Mouse (Mus musculus): ENCODE measurements around the gene Notum. TPM values are rescaled to one million over a fixed set of nuclear protein-coding genes. Genes with fewer than 3 reads are reported as not detected.

Notum gene
- polyA plus RNA-seq, 1 experiment, result 8.6 TPM

- DNase-seq (ENCODE audit: extremely low spot score in 1 of 2, low spot score in 1 of 2), result no peak
Observed at GRCm38 (mm10) chr11:120620195-120620594, 40.8 kb downstream of the Notum start.

- no peak for DNase-seq (ENCODE audit: extremely low spot score in 1 of 2, low spot score in 1 of 2)
Observed at GRCm38 (mm10) chr11:120618619-120619535, 42.1 kb downstream of the Notum start.

GRCm38 (mm10) chr11:120617519-120618112 lies 43.4 kb downstream of the Notum start, which contains the start of gene Pcyt2:
Pcyt2 (minus strand) TSS chr11:120617936.
- DNase-seq (ENCODE audit: extremely low spot score in 1 of 2, low spot score in 1 of 2), result peak; percentile 79 to 93

- no peak for DNase-seq (ENCODE audit: extremely low spot score in 1 of 2, low spot score in 1 of 2)
Observed at GRCm38 (mm10) chr11:120616617-120617294, 44.2 kb downstream of the Notum start.

- no peak for DNase-seq (ENCODE audit: extremely low spot score in 1 of 2, low spot score in 1 of 2)
Observed at GRCm38 (mm10) chr11:120615606-120616203, 45.3 kb downstream of the Notum start.

- DNase-seq (ENCODE audit: extremely low spot score in 1 of 2, low spot score in 1 of 2), result no peak
Observed at GRCm38 (mm10) chr11:120615167-120615566, 45.8 kb downstream of the Notum start.

GRCm38 (mm10) chr11:120613976-120614375 lies 47.0 kb downstream of the Notum start:
- no peak for DNase-seq (ENCODE audit: extremely low spot score in 1 of 2, low spot score in 1 of 2)

GRCm38 (mm10) chr11:120613481-120613972 lies 47.4 kb downstream of the Notum start:
- DNase-seq (ENCODE audit: extremely low spot score in 1 of 2, low spot score in 1 of 2), result no peak

- peak in 1 of 2 experiments; percentile 75 for DNase-seq (ENCODE audit: extremely low spot score in 1 of 2, low spot score in 1 of 2)
Observed at GRCm38 (mm10) chr11:120612763-120613162, 48.2 kb downstream of the Notum start.

- DNase-seq (ENCODE audit: extremely low spot score in 1 of 2, low spot score in 1 of 2), result no peak
Observed at GRCm38 (mm10) chr11:120610477-120611046, 50.4 kb downstream of the Notum start.

GRCm38 (mm10) chr11:120609250-120609649 lies 51.7 kb downstream of the Notum start:
- DNase-seq (ENCODE audit: extremely low spot score in 1 of 2, low spot score in 1 of 2), result no peak

GRCm38 (mm10) chr11:120608241-120609034 lies 52.5 kb downstream of the Notum start, which contains the start of gene Npb:
Npb (plus strand) TSS chr11:120608477.
- no peak for DNase-seq (ENCODE audit: extremely low spot score in 1 of 2, low spot score in 1 of 2)

GRCm38 (mm10) chr11:120606764-120607163 lies 54.2 kb downstream of the Notum start:
- DNase-seq (ENCODE audit: extremely low spot score in 1 of 2, low spot score in 1 of 2), result no peak

- DNase-seq (ENCODE audit: extremely low spot score in 1 of 2, low spot score in 1 of 2), result no peak
Observed at GRCm38 (mm10) chr11:120605667-120606066, 55.3 kb downstream of the Notum start.

Other genes with a start within 250 kb of the Notum start
- 52.9 and 60.2 TPM in 2 replicates for gene Nploc4, start 223.5 kb downstream of the Notum start, polyA plus RNA-seq (2012; rRNA removed)
- 0.54 and 0.61 TPM in 2 replicates for gene Tspan10, start 218.5 kb downstream of the Notum start, polyA plus RNA-seq (2012; rRNA removed)
- 0.82 and 0.84 TPM in 2 replicates for gene Pde6g, start 207.7 kb downstream of the Notum start, polyA plus RNA-seq (2012; rRNA removed)
- 14.3 and 15.4 TPM in 2 replicates for gene Oxld1, start 203.1 kb downstream of the Notum start, polyA plus RNA-seq (2012; rRNA removed)
- 26.5 and 29.8 TPM in 2 replicates for gene Ccdc137, start 203.1 kb downstream of the Notum start, polyA plus RNA-seq (2012; rRNA removed)
- 48.0 and 52.0 TPM in 2 replicates for gene Arl16, start 193.6 kb downstream of the Notum start, polyA plus RNA-seq (2012; rRNA removed)
- gene Mrpl12, start 176.6 kb downstream of the Notum start, polyA plus RNA-seq (2012; rRNA removed), result 94.2 TPM in 2 replicates
- gene Slc25a10, start 169.3 kb downstream of the Notum start, polyA plus RNA-seq (2012; rRNA removed), result 30.6 and 35.8 TPM in 2 replicates
- 0.42 and 0.54 TPM in 2 replicates for gene Gcgr, start 130.5 kb downstream of the Notum start, polyA plus RNA-seq (2012; rRNA removed)
- gene Mcrip1, start 111.4 kb downstream of the Notum start, polyA plus RNA-seq (2012; rRNA removed), result 153 and 174 TPM in 2 replicates
- not detected in 2 replicates for gene Ppp1r27, start 110.0 kb downstream of the Notum start, polyA plus RNA-seq (2012; rRNA removed)
- gene P4hb, start 87.9 kb downstream of the Notum start, polyA plus RNA-seq (2012; rRNA removed), result 103 and 109 TPM in 2 replicates
- 408 and 428 TPM in 2 replicates for gene Arhgdia, start 79.6 kb downstream of the Notum start, polyA plus RNA-seq (2012; rRNA removed)
- 46.3 and 53.0 TPM in 2 replicates for gene Alyref, start 62.8 kb downstream of the Notum start, polyA plus RNA-seq (2012; rRNA removed)
- gene Anapc11, start 62.8 kb downstream of the Notum start, polyA plus RNA-seq (2012; rRNA removed), result 143 and 170 TPM in 2 replicates
- 0.84 and 1.2 TPM in 2 replicates for gene Npb, start 52.7 kb downstream of the Notum start, polyA plus RNA-seq (2012; rRNA removed)
- 252 and 254 TPM in 2 replicates for gene Pcyt2, start 43.2 kb downstream of the Notum start, polyA plus RNA-seq (2012; rRNA removed)
- gene Sirt7, start 35.9 kb downstream of the Notum start, polyA plus RNA-seq (2012; rRNA removed), result 99.4 and 101 TPM in 2 replicates
- gene Mafg, start 27.6 kb downstream of the Notum start, polyA plus RNA-seq (2012; rRNA removed), result 79.9 and 84.5 TPM in 2 replicates
- gene Pycr1, start 17.4 kb downstream of the Notum start, polyA plus RNA-seq (2012; rRNA removed), result 3.2 and 3.7 TPM in 2 replicates
- 4.7 and 5.6 TPM in 2 replicates for gene Myadml2, start 13.0 kb downstream of the Notum start, polyA plus RNA-seq (2012; rRNA removed)
- 45.1 and 51.8 TPM in 2 replicates for gene Aspscr1, start 11.8 kb upstream of the Notum start, polyA plus RNA-seq (2012; rRNA removed)
- gene Cenpx, start 52.6 kb upstream of the Notum start, polyA plus RNA-seq (2012; rRNA removed), result 34.0 and 37.4 TPM in 2 replicates
- 111 and 130 TPM in 2 replicates for gene Lrrc45, start 52.8 kb upstream of the Notum start, polyA plus RNA-seq (2012; rRNA removed)
- 65.0 and 73.7 TPM in 2 replicates for gene Rac3, start 60.3 kb upstream of the Notum start, polyA plus RNA-seq (2012; rRNA removed)
- 24.2 and 25.6 TPM in 2 replicates for gene Dcxr, start 66.1 kb upstream of the Notum start, polyA plus RNA-seq (2012; rRNA removed)
- 5.0 and 17.1 TPM in 2 replicates for gene Cbr2, start 70.9 kb upstream of the Notum start, polyA plus RNA-seq (2012; rRNA removed)
- 1.3 and 2.2 TPM in 2 replicates for gene Hmga1b, start 101.6 kb upstream of the Notum start, polyA plus RNA-seq (2012; rRNA removed)
- 88.6 and 97.4 TPM in 2 replicates for gene Rfng, start 123.0 kb upstream of the Notum start, polyA plus RNA-seq (2012; rRNA removed)
- 222 and 229 TPM in 2 replicates for gene Gps1, start 123.1 kb upstream of the Notum start, polyA plus RNA-seq (2012; rRNA removed)
- 45.1 and 45.7 TPM in 2 replicates for gene Dus1l, start 135.2 kb upstream of the Notum start, polyA plus RNA-seq (2012; rRNA removed)
- 271 and 272 TPM in 2 replicates for gene Fasn, start 163.4 kb upstream of the Notum start, polyA plus RNA-seq (2012; rRNA removed)

All from frontal cortex, adult 2 months (tissue).